Mouse (Mus musculus): ENCODE measurements around the gene Rbpms2. TPM values are rescaled to one million over a fixed set of nuclear protein-coding genes. Genes with fewer than 3 reads are reported as not detected.
A peak's percentile ranks its signal among the peaks of the same experiment; 100 is the strongest.

Rbpms2 gene
- polyA plus RNA-seq, 1 experiment from 2014 or later: 3.6 TPM

DNA sequence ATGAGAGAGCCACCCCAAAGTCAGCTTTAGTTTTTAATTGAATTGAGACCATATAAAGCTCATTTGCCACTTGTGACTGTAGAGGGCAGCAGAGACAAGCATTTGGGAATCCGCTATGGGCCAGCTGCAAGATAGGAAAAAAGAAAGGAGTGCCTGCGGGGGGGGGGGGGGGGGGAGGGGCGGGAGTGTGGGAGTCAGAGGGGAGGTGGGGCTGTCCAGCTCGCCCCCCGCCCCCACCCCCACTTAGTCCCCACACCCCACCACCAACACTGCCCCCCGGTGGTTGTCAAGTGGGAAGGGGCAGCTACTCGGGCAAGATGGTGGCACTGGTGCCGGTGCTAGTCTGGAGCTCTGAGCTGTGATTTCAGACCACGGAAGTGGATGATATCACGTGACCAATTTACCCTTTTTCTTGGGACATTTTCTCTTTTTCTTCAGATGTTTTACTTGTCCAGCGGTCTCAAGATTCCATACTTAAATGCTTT is 30.6 kb upstream of the Rbpms2 start:
- WGBS: 56% methylated on average over 7 of the region's 11 CpGs
- H3K27ac ChIP-seq (replicated peaks): no peak overlapping the region
- H3K4me2 ChIP-seq (replicated peaks): no peak overlapping the region
- no peak for ATAC-seq (replicated peaks)
- H3K27me3 ChIP-seq: no peaks in the 10 kb centered on the region
- H3K9ac ChIP-seq (replicated peaks): no peak overlapping the region
- H3K4me3 ChIP-seq: no peak overlapping the region
- H3K9me3 ChIP-seq: no peaks in the 10 kb centered on the region
- no peaks in the 10 kb centered on the region for H3K36me3 ChIP-seq
- no peaks in the 10 kb centered on the region for H3K4me1 ChIP-seq

DNA sequence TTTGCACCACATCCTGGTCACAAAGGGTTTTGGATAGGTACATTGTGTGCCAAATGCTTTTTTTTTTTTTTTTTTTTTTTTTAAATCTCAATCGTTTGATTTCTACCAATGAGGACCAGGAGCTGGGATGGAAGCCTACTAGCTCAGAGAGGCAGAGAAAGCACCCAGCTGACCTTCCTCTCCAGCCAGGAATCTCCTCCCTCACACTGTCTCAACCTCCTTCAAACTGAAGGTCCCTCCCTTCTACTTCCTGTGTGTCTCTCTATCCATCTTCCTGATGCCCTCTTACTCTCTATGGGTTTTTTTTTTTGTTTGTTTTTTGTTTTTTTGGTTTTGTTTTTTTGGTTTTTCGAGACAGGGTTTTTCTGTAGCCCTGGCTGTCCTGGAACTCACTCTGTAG is 28.5 kb upstream of the Rbpms2 start:
- 73% methylated on average over 2 of the region's 2 CpGs for WGBS
- Histone ChIP-seq H3K27ac (replicated peaks) (no peak overlapping the region), H3K9me3 (no peaks in the 10 kb centered on the region), H3K4me3 (no peak overlapping the region), H3K27me3 (no peaks in the 10 kb centered on the region), H3K36me3 (no peaks in the 10 kb centered on the region), H3K4me1 (peaks cover 3% of the 10 kb centered on the region; the same call in 1 of the 2 replicates), H3K9ac (replicated peaks) (no peak overlapping the region), H3K4me2 (replicated peaks) (no peak overlapping the region)
- no peak for ATAC-seq (replicated peaks)

GRCm38 (mm10) chr9:65603401-65604102 is 25.9 kb upstream of the Rbpms2 start:
- Histone ChIP-seq H3K4me2 (replicated peaks) (no peak overlapping the region), H3K36me3 (no peaks in the 10 kb centered on the region), H3K27me3 (no peaks in the 10 kb centered on the region), H3K4me3 (no peak overlapping the region), H3K27ac (replicated peaks) (no peak overlapping the region), H3K4me1 (peaks cover 3% of the 10 kb centered on the region; the same call in 1 of the 2 replicates), H3K9ac (replicated peaks) (no peak overlapping the region), H3K9me3 (no peaks in the 10 kb centered on the region)
- 50% methylated on average over 8 of the region's 8 CpGs for WGBS
- no peak for ATAC-seq (replicated peaks)

GRCm38 (mm10) chr9:65605471-65606136 is 23.8 kb upstream of the Rbpms2 start:
- H3K27me3 ChIP-seq: no peaks in the 10 kb centered on the region
- 3% methylated on average over 9 of the region's 9 CpGs for WGBS
- peak overlapping the region; percentile 22; the same call in 1 of the 2 replicates for H3K9ac ChIP-seq (replicated peaks)
- H3K36me3 ChIP-seq: no peaks in the 10 kb centered on the region
- H3K4me3 ChIP-seq: peak overlapping the region; percentile 22
- H3K4me2 ChIP-seq (replicated peaks): peak overlapping the region; percentile 42
- H3K27ac ChIP-seq (replicated peaks): no peak overlapping the region
- peaks cover 3% of the 10 kb centered on the region; the same call in 1 of the 2 replicates for H3K4me1 ChIP-seq
- peak; percentile 76 for ATAC-seq (replicated peaks)
- no peaks in the 10 kb centered on the region for H3K9me3 ChIP-seq

- Histone ChIP-seq H3K27me3 (no peaks in the 10 kb centered on the region), H3K4me2 (replicated peaks) (no peak overlapping the region), H3K4me1 (peaks cover 3% of the 10 kb centered on the region; the same call in 1 of the 2 replicates), H3K27ac (replicated peaks) (no peak overlapping the region), H3K9me3 (no peaks in the 10 kb centered on the region), H3K36me3 (no peaks in the 10 kb centered on the region), H3K4me3 (no peak overlapping the region), H3K9ac (replicated peaks) (no peak overlapping the region)
- no peak for ATAC-seq (replicated peaks)
- WGBS: 40% methylated on average over 9 of the region's 9 CpGs
Measured at GRCm38 (mm10) chr9:65606321-65607109, 22.9 kb upstream of the Rbpms2 start.

- no peak for ATAC-seq (replicated peaks)
- H3K4me3 ChIP-seq: no peak overlapping the region
- H3K9me3 ChIP-seq: no peaks in the 10 kb centered on the region
- H3K27me3 ChIP-seq: no peaks in the 10 kb centered on the region
- peaks cover 3% of the 10 kb centered on the region; the same call in 1 of the 2 replicates for H3K4me1 ChIP-seq
- no peaks in the 10 kb centered on the region for H3K36me3 ChIP-seq
- WGBS: 50% methylated on average over 2 of the region's 2 CpGs
- no peak overlapping the region for H3K27ac ChIP-seq (replicated peaks)
- H3K4me2 ChIP-seq (replicated peaks): no peak overlapping the region
- H3K9ac ChIP-seq (replicated peaks): no peak overlapping the region
Measured at GRCm38 (mm10) chr9:65607120-65607519, 22.3 kb upstream of the Rbpms2 start.

DNA sequence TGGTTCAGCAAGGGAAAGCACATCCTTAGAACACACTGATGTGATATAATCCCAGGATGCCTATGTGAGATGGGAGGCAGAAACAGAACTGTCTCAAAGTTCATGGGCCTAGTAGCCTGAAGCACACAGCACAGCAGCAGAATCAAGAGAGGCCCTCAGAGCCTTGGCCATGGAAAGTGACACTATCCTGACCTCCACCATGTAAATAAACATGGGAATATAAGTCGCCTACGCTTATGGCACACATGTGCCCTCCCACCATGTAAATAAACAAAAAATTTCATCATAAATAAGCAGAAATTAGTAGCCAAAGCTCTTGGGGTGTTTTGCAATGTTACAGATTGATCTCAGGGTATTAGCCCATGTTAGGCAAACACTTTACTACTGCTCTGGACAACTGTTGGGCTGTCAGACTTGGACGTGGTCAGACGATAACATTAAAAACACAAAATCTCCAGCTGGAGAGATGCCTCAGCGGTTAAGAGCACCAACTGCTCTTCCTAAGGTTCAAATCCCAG is 17.4 kb upstream of the Rbpms2 start:
- Histone ChIP-seq H3K36me3 (no peaks in the 10 kb centered on the region), H3K9me3 (no peaks in the 10 kb centered on the region), H3K4me3 (no peak overlapping the region), H3K9ac (replicated peaks) (no peak overlapping the region), H3K27ac (replicated peaks) (no peak overlapping the region), H3K27me3 (no peaks in the 10 kb centered on the region), H3K4me2 (replicated peaks) (no peak overlapping the region), H3K4me1 (no peaks in the 10 kb centered on the region)
- 93% methylated on average over 5 of the region's 5 CpGs for WGBS
- ATAC-seq (replicated peaks): no peak

- no peak overlapping the region for H3K4me2 ChIP-seq (replicated peaks)
- no peak overlapping the region for H3K27ac ChIP-seq (replicated peaks)
- H3K9me3 ChIP-seq: no peaks in the 10 kb centered on the region
- no peaks in the 10 kb centered on the region for H3K27me3 ChIP-seq
- no peak overlapping the region for H3K9ac ChIP-seq (replicated peaks)
- no peak overlapping the region for H3K4me3 ChIP-seq
- no peaks in the 10 kb centered on the region for H3K4me1 ChIP-seq
- no peaks in the 10 kb centered on the region for H3K36me3 ChIP-seq
- WGBS: 74% methylated on average over 2 of the region's 2 CpGs
- ATAC-seq (replicated peaks): no peak
Measured at GRCm38 (mm10) chr9:65613098-65613497, 16.4 kb upstream of the Rbpms2 start.

DNA sequence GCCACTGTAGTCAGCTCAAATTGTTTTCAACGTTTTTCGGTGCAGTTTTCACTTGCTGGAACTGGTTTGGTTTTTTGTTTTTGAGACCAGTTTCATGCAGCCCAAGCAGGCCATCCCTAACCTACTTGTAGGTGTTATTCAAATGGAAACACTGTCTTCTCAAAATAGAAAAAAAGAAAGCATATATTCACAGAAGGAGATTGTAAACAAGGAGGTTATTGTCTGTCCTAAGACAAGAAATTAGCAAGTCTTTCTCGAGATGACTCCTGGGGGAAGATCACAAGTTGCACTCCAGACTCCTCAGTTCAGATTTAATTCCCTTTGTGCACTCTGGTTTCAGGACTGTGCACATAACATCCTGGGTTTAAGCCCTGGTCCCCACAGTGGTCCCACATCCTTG is 10.1 kb upstream of the Rbpms2 start:
- no peak overlapping the region for H3K9ac ChIP-seq (replicated peaks)
- ATAC-seq (replicated peaks): no peak
- WGBS: 63% methylated on average over 3 of the region's 3 CpGs
- H3K4me2 ChIP-seq (replicated peaks): no peak overlapping the region
- no peaks in the 10 kb centered on the region for H3K9me3 ChIP-seq
- H3K4me1 ChIP-seq: no peaks in the 10 kb centered on the region
- no peaks in the 10 kb centered on the region for H3K27me3 ChIP-seq
- H3K27ac ChIP-seq (replicated peaks): no peak overlapping the region
- H3K36me3 ChIP-seq: no peaks in the 10 kb centered on the region
- no peak overlapping the region for H3K4me3 ChIP-seq

DNA sequence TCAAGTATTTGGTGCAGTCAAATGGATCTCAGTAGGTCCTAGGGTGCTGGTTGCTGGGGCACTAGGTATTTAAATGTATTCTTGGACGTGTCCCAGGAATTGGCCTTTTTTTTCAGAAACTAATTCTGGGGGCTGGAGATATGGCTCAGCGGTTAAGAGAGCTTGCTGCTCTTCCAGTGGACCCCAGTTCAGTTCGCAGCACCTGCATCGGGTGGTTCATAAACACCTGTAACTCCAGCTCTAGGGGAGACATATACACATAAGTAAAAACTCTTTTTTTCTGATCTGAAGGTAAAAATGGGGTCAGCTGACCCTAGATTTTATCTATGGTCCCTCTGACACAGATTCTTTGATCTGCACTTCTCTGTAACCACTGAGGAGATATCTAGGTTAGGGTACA is 8.3 kb upstream of the Rbpms2 start:
- no peak overlapping the region for H3K27ac ChIP-seq (replicated peaks)
- H3K4me3 ChIP-seq: no peak overlapping the region
- no peaks in the 10 kb centered on the region for H3K36me3 ChIP-seq
- no peaks in the 10 kb centered on the region for H3K4me1 ChIP-seq
- no peaks in the 10 kb centered on the region for H3K9me3 ChIP-seq
- no peak overlapping the region for H3K9ac ChIP-seq (replicated peaks)
- 89% methylated on average over 4 of the region's 4 CpGs for WGBS
- H3K27me3 ChIP-seq: no peaks in the 10 kb centered on the region
- H3K4me2 ChIP-seq (replicated peaks): no peak overlapping the region
- ATAC-seq (replicated peaks): no peak

DNA sequence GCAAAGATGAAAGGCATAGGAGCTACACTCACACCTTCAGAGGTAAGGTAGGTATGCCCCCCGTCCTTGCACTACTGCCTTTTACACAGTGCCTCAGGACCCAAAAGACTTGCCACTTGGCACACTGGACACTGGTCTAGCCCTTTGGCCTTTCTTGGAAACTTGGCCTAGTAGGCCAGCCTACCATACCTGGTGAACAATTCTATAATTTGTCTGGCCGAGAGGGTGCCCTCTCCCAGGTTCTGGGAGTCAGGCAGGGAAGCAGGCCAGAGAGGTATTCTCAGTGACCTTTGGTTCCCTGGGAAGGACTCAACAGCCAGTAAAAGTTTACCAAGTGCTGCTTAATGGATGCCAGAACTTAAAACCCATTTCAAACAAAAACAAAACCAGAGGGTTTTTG is 7.8 kb upstream of the Rbpms2 start:
- Histone ChIP-seq H3K4me1 (no peaks in the 10 kb centered on the region), H3K27me3 (no peaks in the 10 kb centered on the region), H3K9me3 (no peaks in the 10 kb centered on the region), H3K4me3 (no peak overlapping the region), H3K9ac (replicated peaks) (no peak overlapping the region), H3K27ac (replicated peaks) (no peak overlapping the region), H3K36me3 (no peaks in the 10 kb centered on the region), H3K4me2 (replicated peaks) (no peak overlapping the region)
- ATAC-seq (replicated peaks): no peak
- WGBS: 81% methylated on average over 2 of the region's 2 CpGs

DNA sequence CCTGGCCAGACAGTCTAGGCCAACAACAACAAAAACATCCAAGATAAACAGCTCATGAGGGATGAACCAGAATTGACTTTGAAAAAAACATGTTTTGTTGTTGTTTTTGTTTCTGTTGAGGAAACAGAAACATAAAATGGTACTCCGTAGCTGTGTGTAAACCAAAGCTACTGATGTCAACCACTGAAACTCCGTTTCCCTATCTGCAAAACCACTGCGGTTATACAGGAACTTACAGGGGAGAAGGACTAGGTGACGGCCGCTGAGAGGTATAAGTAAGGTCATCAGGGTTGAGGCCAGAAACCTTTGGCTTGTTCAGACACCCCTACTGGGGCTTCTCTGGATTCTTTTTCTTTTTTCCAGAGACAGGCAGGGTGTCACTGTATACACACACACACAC is 6.6 kb upstream of the Rbpms2 start:
- H3K27me3 ChIP-seq: peaks cover 7% of the 10 kb centered on the region; the same call in 1 of the 2 replicates
- no peak overlapping the region for H3K9ac ChIP-seq (replicated peaks)
- WGBS: 91% methylated on average over 5 of the region's 5 CpGs
- no peak overlapping the region for H3K4me3 ChIP-seq
- H3K36me3 ChIP-seq: no peaks in the 10 kb centered on the region
- ATAC-seq (replicated peaks): no peak
- H3K4me2 ChIP-seq (replicated peaks): no peak overlapping the region
- no peaks in the 10 kb centered on the region for H3K9me3 ChIP-seq
- H3K4me1 ChIP-seq: no peaks in the 10 kb centered on the region
- H3K27ac ChIP-seq (replicated peaks): no peak overlapping the region
